Mouse (Mus musculus) limb, embryonic 13.5 days (tissue): ENCODE data around the gene Myod1. TPM values are rescaled to one million over a fixed set of nuclear protein-coding genes. Genes with fewer than 3 reads are reported as not detected.

Source experiments
- ATAC-seq: fragments of 200-750 bp; cut with Nextera tagmentation; 2 replicates; pipeline ENCODE4 v1.8.0; 2017; ENCODE audit warnings: low read depth, moderate number of reproducible peaks, moderate TSS enrichment; ENCODE audit not compliant: low FRiP score
- H3K27ac ChIP-seq: fragments of 300-500 bp; sonication (generic); 2 replicates; pipeline ENCODE4 v1.5.1; 2015; ENCODE audit warnings: inconsistent platforms, mild to moderate bottlenecking, moderate library complexity
- H3K27me3 ChIP-seq: fragments of 300-500 bp; sonication (generic); 2 replicates; pipeline ENCODE4 v1.6.1; 2015; ENCODE audit warnings: mild to moderate bottlenecking, inconsistent platforms
- H3K36me3 ChIP-seq: fragments of 300-500 bp; sonication (generic); 2 replicates; pipeline ENCODE4 v1.6.1; 2015; ENCODE audit warnings: inconsistent platforms, mild to moderate bottlenecking, moderate library complexity
- H3K4me1 ChIP-seq: fragments of 300-500 bp; sonication (generic); 2 replicates; pipeline ENCODE4 v1.6.1; 2015; ENCODE audit warnings: inconsistent platforms
- H3K4me2 ChIP-seq: fragments of 300-500 bp; sonication (generic); replicated peaks from 2 replicates; pipeline ENCODE4 v1.6.1; 2015; ENCODE audit warnings: inconsistent platforms, mild to moderate bottlenecking, moderate library complexity
- H3K4me3 ChIP-seq: fragments of 300-500 bp; sonication (generic); 2 replicates; pipeline ENCODE4 v1.5.1; 2015; ENCODE audit warnings: moderate library complexity, mild to moderate bottlenecking, inconsistent platforms
- H3K9ac ChIP-seq: fragments of 300-500 bp; sonication (generic); 2 replicates; pipeline ENCODE4 v1.6.1; 2015; ENCODE audit warnings: mild to moderate bottlenecking, inconsistent platforms
- H3K9me3 ChIP-seq: fragments of 300-500 bp; sonication (generic); 2 replicates; pipeline ENCODE4 v1.6.1; 2016; ENCODE audit warnings: inconsistent platforms
- WGBS: fragments of 180-500 bp; shearing (Covaris S2); methylation state at CpG from one replicate; pipeline ENCODE4 v1.1.7; 2015; 5-methylcytosine and 5-hydroxymethylcytosine counted together
- polyA plus RNA-seq: library from polyadenylated mRNA; unstranded; fragments of >200 nt; fragmentation: Nextera tagmentation; extraction: Ambion mirVana; gene quantifications from 2 replicates; pipeline ENCODE4 v1.2.1, GENCODE M21; 2015

Gene Myod1
- polyA plus RNA-seq, 1 experiment from 2014 or later = 69.5 TPM

GRCm38 (mm10) chr7:46393718-46394511, 17.6 kb downstream of the Myod1 start:
- no peaks in the 10 kb centered on the region for H3K36me3 ChIP-seq
- no peak overlapping the region for H3K4me3 ChIP-seq
- peaks cover 18% of the 10 kb centered on the region for H3K4me1 ChIP-seq
- ATAC-seq = no peak
- H3K27ac ChIP-seq = no peak overlapping the region
- no peaks in the 10 kb centered on the region for H3K9me3 ChIP-seq
- 29% methylated on average over 12 of the region's 12 CpGs for WGBS
- peaks cover 70% of the 10 kb centered on the region for H3K27me3 ChIP-seq
- H3K4me2 ChIP-seq = no peak overlapping the region
- no peak overlapping the region for H3K9ac ChIP-seq

GRCm38 (mm10) chr7:46394933-46395332, 18.7 kb downstream of the Myod1 start:
- no peak overlapping the region for H3K4me2 ChIP-seq
- H3K27me3 ChIP-seq = peaks cover 80% of the 10 kb centered on the region
- no peak overlapping the region for H3K27ac ChIP-seq
- H3K9ac ChIP-seq = no peak overlapping the region
- no peaks in the 10 kb centered on the region for H3K36me3 ChIP-seq
- ATAC-seq = no peak
- peaks cover 18% of the 10 kb centered on the region for H3K4me1 ChIP-seq
- H3K4me3 ChIP-seq = no peak overlapping the region
- WGBS = 66% methylated on average over 4 of the region's 4 CpGs
- no peaks in the 10 kb centered on the region for H3K9me3 ChIP-seq

GRCm38 (mm10) chr7:46395571-46395970, 19.3 kb downstream of the Myod1 start:
- ATAC-seq = no peak
- Histone ChIP-seq H3K9ac (no peak overlapping the region), H3K27ac (no peak overlapping the region), H3K9me3 (no peaks in the 10 kb centered on the region), H3K4me2 (peak overlapping the region; percentile 96), H3K4me1 (peaks cover 18% of the 10 kb centered on the region), H3K27me3 (peaks cover 86% of the 10 kb centered on the region), H3K4me3 (peak overlapping the region; percentile 51), H3K36me3 (no peaks in the 10 kb centered on the region)
- WGBS = 24% methylated on average over 6 of the region's 6 CpGs

GRCm38 (mm10) chr7:46396231-46396927, 20.1 kb downstream of the Myod1 start, which contains the start of gene Kcnc1:
Kcnc1 (plus strand) TSS chr7:46396497.
- H3K9ac ChIP-seq = no peak within 1 kb of the TSS
- peaks cover 18% of the 10 kb centered on the region for H3K4me1 ChIP-seq
- 0% methylated on average over 57 of the region's 93 CpGs for WGBS
- H3K27me3 ChIP-seq = peaks cover 92% of the 10 kb centered on the region
- peak within 1 kb of the TSS; percentile 96 for H3K4me2 ChIP-seq
- peak within 1 kb of the TSS; percentile 51 for H3K4me3 ChIP-seq
- no peaks in the 10 kb centered on the region for H3K36me3 ChIP-seq
- peak; percentile 82 for ATAC-seq
- H3K27ac ChIP-seq = no peak within 1 kb of the TSS
- no peaks in the 10 kb centered on the region for H3K9me3 ChIP-seq

- peaks cover 93% of the 10 kb centered on the region for H3K27me3 ChIP-seq
- WGBS = 2% methylated on average over 59 of the region's 64 CpGs
- peaks cover 18% of the 10 kb centered on the region for H3K4me1 ChIP-seq
- H3K9me3 ChIP-seq = no peaks in the 10 kb centered on the region
- no peak overlapping the region for H3K9ac ChIP-seq
- H3K4me2 ChIP-seq = peak overlapping the region; percentile 96
- no peaks in the 10 kb centered on the region for H3K36me3 ChIP-seq
- H3K4me3 ChIP-seq = peak overlapping the region; percentile 51
- no peak overlapping the region for H3K27ac ChIP-seq
- ATAC-seq = no peak
Observed at GRCm38 (mm10) chr7:46396928-46397731, 20.9 kb downstream of the Myod1 start.

- Histone ChIP-seq H3K4me1 (peaks cover 18% of the 10 kb centered on the region), H3K4me2 (peak overlapping the region; percentile 96), H3K9ac (no peak overlapping the region), H3K27ac (no peak overlapping the region), H3K36me3 (no peaks in the 10 kb centered on the region), H3K9me3 (no peaks in the 10 kb centered on the region), H3K4me3 (peak overlapping the region; percentile 51), H3K27me3 (peaks cover 92% of the 10 kb centered on the region)
- ATAC-seq = no peak
- 13% methylated on average over 69 of the region's 70 CpGs for WGBS
Observed at GRCm38 (mm10) chr7:46397732-46398333, 21.6 kb downstream of the Myod1 start.

GRCm38 (mm10) chr7:46398612-46399011, 22.3 kb downstream of the Myod1 start:
- Histone ChIP-seq H3K4me1 (peaks cover 18% of the 10 kb centered on the region), H3K27ac (no peak overlapping the region), H3K36me3 (no peaks in the 10 kb centered on the region), H3K9ac (no peak overlapping the region), H3K4me3 (no peak overlapping the region), H3K9me3 (no peaks in the 10 kb centered on the region), H3K4me2 (no peak overlapping the region), H3K27me3 (peaks cover 85% of the 10 kb centered on the region)
- WGBS = 52% methylated on average over 4 of the region's 4 CpGs
- ATAC-seq = no peak

- Histone ChIP-seq H3K27me3 (peaks cover 74% of the 10 kb centered on the region), H3K36me3 (no peaks in the 10 kb centered on the region), H3K9me3 (no peaks in the 10 kb centered on the region), H3K4me1 (peaks cover 18% of the 10 kb centered on the region), H3K4me3 (no peak overlapping the region), H3K9ac (no peak overlapping the region), H3K4me2 (no peak overlapping the region), H3K27ac (no peak overlapping the region)
- 81% methylated on average over 1 of the region's 1 CpGs for WGBS
- no peak for ATAC-seq
Observed at GRCm38 (mm10) chr7:46399676-46400075, 23.4 kb downstream of the Myod1 start.

- Histone ChIP-seq H3K27me3 (peaks cover 74% of the 10 kb centered on the region), H3K36me3 (no peaks in the 10 kb centered on the region)
- ATAC-seq = no peak
Observed at GRCm38 (mm10) chr7:46400346-46400745, 24.1 kb downstream of the Myod1 start.

GRCm38 (mm10) chr7:46401371-46402180, 25.3 kb downstream of the Myod1 start:
- no peaks in the 10 kb centered on the region for H3K36me3 ChIP-seq
- H3K4me3 ChIP-seq = no peak overlapping the region
- peaks cover 62% of the 10 kb centered on the region for H3K27me3 ChIP-seq
- no peak overlapping the region for H3K9ac ChIP-seq
- WGBS = 53% methylated on average over 3 of the region's 3 CpGs
- no peaks in the 10 kb centered on the region for H3K9me3 ChIP-seq
- peaks cover 9% of the 10 kb centered on the region for H3K4me1 ChIP-seq
- no peak overlapping the region for H3K27ac ChIP-seq
- no peak for ATAC-seq
- no peak overlapping the region for H3K4me2 ChIP-seq

More at GRCm38 (mm10) chr7:46400346-46400745, 24.1 kb downstream of the Myod1 start:
- Histone ChIP-seq H3K27ac (no peak overlapping the region), H3K4me1 (peaks cover 18% of the 10 kb centered on the region), H3K4me2 (no peak overlapping the region), H3K9me3 (no peaks in the 10 kb centered on the region), H3K9ac (no peak overlapping the region), H3K4me3 (no peak overlapping the region)
- WGBS = 41% methylated on average over 8 of the region's 8 CpGs
